Comparison of ENCODE assay signal across 8 mouse cellular contexts in the genomic region with DNA sequence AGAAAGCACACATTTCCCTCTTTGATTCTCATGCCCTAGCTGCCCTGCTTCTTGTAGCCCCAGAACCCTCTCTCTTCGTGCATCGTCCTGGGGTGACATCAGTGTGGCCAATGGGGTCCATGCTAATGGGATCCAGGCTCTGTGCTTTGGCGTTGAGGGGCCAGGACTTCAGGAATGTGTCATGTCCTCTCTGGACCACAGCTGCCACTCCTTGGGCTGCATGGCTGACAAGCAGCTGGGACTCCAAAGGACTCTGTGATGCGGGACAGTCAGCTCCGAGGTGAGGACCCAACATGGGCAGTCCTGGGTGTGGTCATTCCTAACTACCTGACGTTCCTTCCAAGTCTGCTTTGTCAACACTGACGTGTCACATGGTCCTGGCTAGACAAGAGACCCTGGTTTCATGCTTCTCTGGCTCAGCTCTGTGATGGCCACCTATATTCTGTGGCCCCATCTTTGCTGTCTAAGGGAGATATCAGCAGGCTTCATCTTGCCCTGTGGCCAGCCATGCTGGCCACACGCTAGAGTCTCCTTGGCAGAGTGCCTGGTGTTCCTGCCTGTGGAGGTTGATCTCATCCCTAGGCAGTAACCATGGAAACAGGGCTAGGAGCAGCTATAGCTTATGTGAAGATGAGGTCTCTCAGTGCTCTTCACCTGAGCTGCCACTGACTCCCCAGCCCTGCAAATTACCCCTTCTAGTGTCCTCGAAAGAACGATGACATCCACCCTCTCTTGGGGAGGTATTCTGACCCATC.
A peak's percentile ranks its signal among the peaks of the same experiment; 100 is the strongest.
DNase-seq lines count a peak whose midpoint lies in the region; ATAC-seq and TF ChIP-seq lines count a peak whose summit lies in the region.

No protein-coding gene starts in this region.

- H3K9ac ChIP-seq in liver, adult 2 months (ENCODE audit: low read depth, low read length): no peak overlapping the region
- H3K9ac ChIP-seq in liver, embryonic 12.5 days: no peak overlapping the region
- no peak overlapping the region for H3K9ac ChIP-seq in hindbrain, embryonic 16.5 days (ENCODE audit: low read depth, low read length)

- peak; percentile 27 for DNase-seq in liver, adult 2 months (ENCODE audit: extremely low read depth, low read depth, low spot score)
- peak; percentile 91 to 95 for DNase-seq in cerebellum, adult 18-20 months
- DNase-seq in right cerebral cortex, postnatal 10 days (ENCODE audit: low spot score in 2 of 2): peak; percentile 74 to 84
- DNase-seq in kidney, postnatal 10 days: no peak
- DNase-seq in lung, postnatal 10 days: no peak

- no peaks in the 10 kb centered on the region for H3K36me3 ChIP-seq in liver, adult 2 months (ENCODE audit: control insufficient read depth, insufficient read depth, low read length)
- no peaks in the 10 kb centered on the region for H3K36me3 ChIP-seq in liver, embryonic 12.5 days
- no peaks in the 10 kb centered on the region for H3K36me3 ChIP-seq in hindbrain, embryonic 16.5 days (ENCODE audit: control insufficient read depth, insufficient read depth, low read length)

- WGBS in liver, adult 2 months: 69% methylated on average over 10 of the region's 10 CpGs
- WGBS in liver, embryonic 12.5 days (ENCODE audit: insufficient replicate concordance): 66% methylated on average over 10 of the region's 10 CpGs
- 67% methylated on average over 10 of the region's 10 CpGs for WGBS in hindbrain, embryonic 16.5 days

- no peak for TF ChIP-seq POLR2A in liver, adult 2 months (IDR thresholded peaks at IDR 0.05; ENCODE audit: extremely low read depth, insufficient read depth, low read length)

- no peaks in the 10 kb centered on the region for H3K27me3 ChIP-seq in liver, adult 2 months (ENCODE audit: control insufficient read depth, insufficient read depth, low read length)
- peaks cover 30% of the 10 kb centered on the region; the same call in 1 of the 2 replicates for H3K27me3 ChIP-seq in liver, embryonic 12.5 days (replicated peaks)
- H3K27me3 ChIP-seq in hindbrain, embryonic 16.5 days (replicated peaks; ENCODE audit: control insufficient read depth, insufficient read depth, low read length): no peaks in the 10 kb centered on the region

- H3K79me2 ChIP-seq in liver, adult 2 months (ENCODE audit: control insufficient read depth, insufficient read depth, low read length): no peaks in the 10 kb centered on the region

- H3K9me3 ChIP-seq in liver, embryonic 12.5 days (replicated peaks): no peaks in the 10 kb centered on the region
- no peaks in the 10 kb centered on the region for H3K9me3 ChIP-seq in hindbrain, embryonic 16.5 days (ENCODE audit: control insufficient read depth, low read length)

- no peak overlapping the region for H3K4me3 ChIP-seq in liver, adult 2 months (ENCODE audit: insufficient read depth, low read depth, low read length)
- no peak overlapping the region for H3K4me3 ChIP-seq in liver, embryonic 12.5 days
- H3K4me3 ChIP-seq in hindbrain, embryonic 16.5 days (ENCODE audit: low read length): no peak overlapping the region

- no peak for ATAC-seq in liver, embryonic 12.5 days
- ATAC-seq in hindbrain, embryonic 16.5 days: peak; percentile 60
- ATAC-seq in monocyte, adult 5-6 weeks (replicated peaks; ENCODE audit: insufficient number of reproducible peaks, low FRiP score, low TSS enrichment, poor library complexity, severe bottlenecking): no peak

- no peak for TF ChIP-seq CTCF in liver, adult 2 months (IDR thresholded peaks at IDR 0.05; ENCODE audit: low read depth, low read length)

- no peak overlapping the region for H3K27ac ChIP-seq in liver, adult 2 months (replicated peaks; ENCODE audit: insufficient read depth, low read depth, low read length)
- H3K27ac ChIP-seq in liver, embryonic 12.5 days: no peak overlapping the region
- no peak overlapping the region for H3K27ac ChIP-seq in hindbrain, embryonic 16.5 days (ENCODE audit: low read depth, low read length)

- H3K4me1 ChIP-seq in liver, adult 2 months (ENCODE audit: control insufficient read depth, insufficient read depth, low read length): 0 out of 2 replicates have a peak, but pooled peaks cover 2% of the 10 kb centered on the region
- H3K4me1 ChIP-seq in liver, embryonic 12.5 days: no peaks in the 10 kb centered on the region
- peaks cover 49% of the 10 kb centered on the region for H3K4me1 ChIP-seq in hindbrain, embryonic 16.5 days (ENCODE audit: control insufficient read depth, insufficient read depth, low read depth, low read length)

- no peak overlapping the region for H3K4me2 ChIP-seq in liver, embryonic 12.5 days
- H3K4me2 ChIP-seq in hindbrain, embryonic 16.5 days (ENCODE audit: low read length): no peak overlapping the region

Comparison
In these comparisons a context has a peak if more than half of its experiments do, and no peak if none do; other contexts are left out.
1. DNase-seq: peak in liver, adult 2 months (single experiment), cerebellum, adult 18-20 months (2 of 2) and right cerebral cortex, postnatal 10 days (2 of 2); none in kidney, postnatal 10 days (single experiment) and lung, postnatal 10 days (single experiment).